Comparison of ENCODE assay signal across 7 mouse cellular contexts in the genomic region with DNA sequence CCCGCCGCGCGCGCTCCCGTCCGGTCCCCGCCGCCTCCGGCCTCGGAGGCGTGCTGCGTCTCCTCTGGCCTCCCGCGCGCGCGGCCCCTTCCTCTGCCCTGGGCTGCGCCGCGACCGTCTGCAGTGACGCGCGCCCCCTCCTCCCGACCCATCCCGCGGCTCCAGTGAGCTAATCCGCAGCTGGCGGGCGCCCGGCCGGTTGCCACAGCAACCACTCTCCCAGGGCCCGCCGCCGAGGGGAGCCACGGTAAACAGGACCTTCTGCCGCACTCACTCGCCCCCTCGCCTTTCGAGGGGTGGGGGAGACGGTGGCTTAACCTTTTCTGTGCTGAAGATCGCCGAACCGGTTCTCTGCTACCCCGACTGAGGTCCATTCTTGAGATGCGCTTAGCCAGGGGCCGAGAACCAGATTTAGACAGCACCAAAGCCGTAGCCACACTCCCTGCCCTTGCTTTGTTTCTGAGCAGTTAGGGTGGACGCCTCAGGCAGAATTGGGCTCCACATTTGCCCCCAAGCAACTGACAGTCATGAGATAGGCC. TPM values are rescaled to one million over a fixed set of nuclear protein-coding genes. Genes with fewer than 3 reads are reported as not detected.
A peak's percentile ranks its signal among the peaks of the same experiment; 100 is the strongest.
DNase-seq lines count a peak whose midpoint lies in the region; ATAC-seq lines count a peak whose summit lies in the region.

Gene Dennd2a, minus strand, starts transcription at position 145 of the 539 bp plus-strand sequence.

- H3K9me3 ChIP-seq in intestine, embryonic 14.5 days (ENCODE audit: control insufficient read depth, low read length), result no peaks in the 10 kb centered on the region

- DNase-seq in adrenal gland, postnatal 4 days (ENCODE audit: low spot score in 2 of 2), result peak; percentile 43 to 64
- DNase-seq in embryo, embryonic 11 days, result peak; percentile 98
- peak; percentile 71 to 81 for DNase-seq in gastrocnemius, postnatal 36 days
- DNase-seq in intestine, embryonic 14.5 days (ENCODE audit: low spot score), result peak; percentile 91
- peak; percentile 84 to 95 for DNase-seq in left cerebral cortex, postnatal 10 days (ENCODE audit: extremely low spot score in 1 of 2, low spot score in 2 of 2)
- peak; percentile 93 for DNase-seq in right cerebral cortex, postnatal 4 days

- H3K4me3 ChIP-seq in intestine, embryonic 14.5 days (ENCODE audit: low read depth, low read length), result peak within 1 kb of the TSS; percentile 80

- H3K4me1 ChIP-seq in intestine, embryonic 14.5 days (replicated peaks; ENCODE audit: control insufficient read depth, insufficient read depth, low read length), result peaks cover 25% of the 10 kb centered on the region

- no peaks in the 10 kb centered on the region for H3K36me3 ChIP-seq in intestine, embryonic 14.5 days (ENCODE audit: control insufficient read depth, insufficient read depth, low read length)

- peak; percentile 95 for ATAC-seq in intestine, embryonic 14.5 days (replicated peaks; ENCODE audit: low FRiP score, low TSS enrichment, low read depth)
- ATAC-seq in megakaryocyte progenitor cell, adult 5-6 weeks (replicated peaks; ENCODE audit: poor library complexity), result peak; percentile 16; the same call in 1 of the 2 replicates

- peak within 1 kb of the TSS; percentile 96 for H3K9ac ChIP-seq in intestine, embryonic 14.5 days (ENCODE audit: low read length)

- under 1% methylated on average over 40 of the region's 50 CpGs for WGBS in intestine, embryonic 14.5 days

- intact Hi-C loops in gastrocnemius, postnatal 36 days (cut with DNase I), result no loop called here
- intact Hi-C loops in left cerebral cortex, postnatal 10 days (cut with DNase I), result loop anchor here (5.0 kb wide), 1 partner anchor 45 kb away; no protein-coding TSS in a partner anchor

- peak within 1 kb of the TSS; percentile 96 for H3K27ac ChIP-seq in intestine, embryonic 14.5 days (ENCODE audit: low read depth)

- H3K27me3 ChIP-seq in intestine, embryonic 14.5 days (replicated peaks; ENCODE audit: control insufficient read depth, insufficient read depth, low read length), result no peaks in the 10 kb centered on the region

- peak within 1 kb of the TSS; percentile 68 for H3K4me2 ChIP-seq in intestine, embryonic 14.5 days (ENCODE audit: low read length)

RNA-seq across cellular contexts. Expression of gene Dennd2a, which starts in this region (rescaled TPM):
- 10 to 100 TPM; 33.5 TPM for total RNA-seq in adrenal gland, postnatal 4 days (2021)
- total RNA-seq in gastrocnemius, postnatal 36 days (2021), result 1 to 10 TPM; 3.0 to 3.2 TPM
- 18.9 and 21.0 TPM in 2 replicates for polyA plus RNA-seq in intestine, embryonic 14.5 days (2014; fragmentation: Nextera tagmentation; extraction: Ambion mirVana)
- 10 to 100 TPM; 19.8 to 21.8 TPM for total RNA-seq in left cerebral cortex, postnatal 10 days (2021)
- 1.1 TPM in 1 of 2 replicates, not detected in the other for total RNA-seq in megakaryocyte progenitor cell, adult 5-6 weeks (2015)
- total RNA-seq in megakaryocyte progenitor cell, adult 5-6 weeks (2017), result 0.46 TPM in 1 of 2 replicates, not detected in the other

Comparison
In these comparisons a context has a peak if more than half of its experiments do, and no peak if none do; other contexts are left out.
1. Peak in every context shown above with its lines: DNase-seq, ATAC-seq, H3K4me3 ChIP-seq and H3K27ac ChIP-seq.
2. RNA of gene Dennd2a (total RNA-seq): 33.5 TPM in adrenal gland, postnatal 4 days and 19.8 to 21.8 TPM in left cerebral cortex, postnatal 10 days; 3.0 to 3.2 TPM in gastrocnemius, postnatal 36 days and 0.46 to 1.1 TPM in megakaryocyte progenitor cell, adult 5-6 weeks; every median in the first group is over 4 times any median in the second.